Mouse (Mus musculus) gastrocnemius, postnatal 36 days (tissue): Measurements from ENCODE around the gene Top3a. TPM values are rescaled to one million over a fixed set of nuclear protein-coding genes. Genes with fewer than 3 reads are reported as not detected.
"Not testable (repeated sequence)": the region's sequence is repeated elsewhere in the genome, so short reads cannot be mapped to it uniquely, and the experiment has no call there.

ENCODE experiments used
- DNase-seq, 2 experiments: peaks; one replicate each; pipeline ENCODE4 v3.0.0; 2022
- intact Hi-C: fragments of 180-260 bp; cut with DNase I; formaldehyde crosslinking; loops from one replicate; pipeline ENCODE4 v1.15.1; 2025
- long read RNA-seq, 2 experiments: library from polyadenylated mRNA; stranded (forward); transcript quantifications; one replicate each; pipeline ENCODE4 v2.0.0; 2021
- total RNA-seq, 2 experiments: library from RNA; stranded (reverse); gene quantifications; 2 replicates each; pipeline ENCODE4 v1.2.3; 2021

Gene Top3a
- 1 to 10 TPM; 3.2 to 4.5 TPM for total RNA-seq
- long read RNA-seq, experiment 1, partial matches to known transcripts = 1 of 1 reads
- long read RNA-seq, experiment 1, other reads (novel, unspliced or antisense) = 0 of 1 reads
- long read RNA-seq, experiment 2, partial matches to known transcripts = 2 of 5 reads
- long read RNA-seq, experiment 2, other reads (novel, unspliced or antisense) = 0 of 5 reads

- intact Hi-C loops = loop anchor here (5.0 kb wide), 2 partner anchors 45 to 80 kb away; partner anchors contain the start of gene Llgl1
- DNase-seq = peak; percentile 67 to 79
Observed at GRCm38 (mm10) chr11:60776829-60777740, at the start of gene Top3a, which contains the start of gene Smcr8. Gene Top3a (minus strand): TSS chr11:60777365. Gene Smcr8 (plus strand): TSS chr11:60777524.

- no peak for DNase-seq
- intact Hi-C loops = no loop called here
Observed at GRCm38 (mm10) chr11:60826700-60827099, 49.5 kb upstream of the Top3a start.

- no peak for DNase-seq
- intact Hi-C loops = no loop called here
Observed at GRCm38 (mm10) chr11:60825191-60825590, 48.0 kb upstream of the Top3a start.

- DNase-seq = no peak
- intact Hi-C loops = no loop called here
Observed at GRCm38 (mm10) chr11:60823771-60824170, 46.6 kb upstream of the Top3a start.

GRCm38 (mm10) chr11:60816398-60816797 is 39.2 kb upstream of the Top3a start:
- no peak for DNase-seq
- intact Hi-C loops = no loop called here

- DNase-seq, intact Hi-C loops: not testable (repeated sequence)
Observed at GRCm38 (mm10) chr11:60811618-60812017, 34.5 kb upstream of the Top3a start, which contains the start of gene Shmt1. Gene Shmt1 (minus strand): TSS chr11:60811718.

GRCm38 (mm10) chr11:60811054-60811460 is 33.9 kb upstream of the Top3a start:
- intact Hi-C loops = no loop called here

GRCm38 (mm10) chr11:60810046-60810965 is 33.1 kb upstream of the Top3a start:
- DNase-seq = no peak
- intact Hi-C loops = no loop called here

More at GRCm38 (mm10) chr11:60811054-60811460, 33.9 kb upstream of the Top3a start:
- peak; percentile 85 to 91 for DNase-seq

GRCm38 (mm10) chr11:60809546-60809945 is 32.4 kb upstream of the Top3a start:
- DNase-seq = no peak
- intact Hi-C loops = no loop called here

- intact Hi-C loops = no loop called here
- peak in 1 of 2 experiments; percentile 43 for DNase-seq
Observed at GRCm38 (mm10) chr11:60808286-60809070, 31.3 kb upstream of the Top3a start.

- DNase-seq = no peak
- intact Hi-C loops = no loop called here
Observed at GRCm38 (mm10) chr11:60800892-60801291, 23.7 kb upstream of the Top3a start.

- intact Hi-C loops = no loop called here
- DNase-seq = no peak
Observed at GRCm38 (mm10) chr11:60799977-60800376, 22.8 kb upstream of the Top3a start.

- no peak for DNase-seq
- intact Hi-C loops = no loop called here
Observed at GRCm38 (mm10) chr11:60796342-60796741, 19.2 kb upstream of the Top3a start.

GRCm38 (mm10) chr11:60790472-60790871 is 13.3 kb upstream of the Top3a start:
- DNase-seq = no peak
- intact Hi-C loops = no loop called here

GRCm38 (mm10) chr11:60787595-60787994 is 10.4 kb upstream of the Top3a start:
- intact Hi-C loops = no loop called here

GRCm38 (mm10) chr11:60784179-60784922 is 7.2 kb upstream of the Top3a start:
- no peak for DNase-seq
- intact Hi-C loops = no loop called here

More at GRCm38 (mm10) chr11:60787595-60787994, 10.4 kb upstream of the Top3a start:
- DNase-seq = peak; percentile 26 to 35

- DNase-seq = no peak
- intact Hi-C loops = loop anchor here (5.0 kb wide), 2 partner anchors 47 to 82 kb away; partner anchors contain the start of gene Llgl1
Observed at GRCm38 (mm10) chr11:60779673-60780189, 2.6 kb upstream of the Top3a start.

- intact Hi-C loops = loop anchor here (5.0 kb wide), 2 partner anchors 46 to 81 kb away; partner anchors contain the start of gene Llgl1
- DNase-seq = no peak
Observed at GRCm38 (mm10) chr11:60777801-60778370, 721 bp upstream of the Top3a start.
